Mouse (Mus musculus) embryonic facial prominence, embryonic 11.5 days (tissue): ENCODE results near the gene Sox1. TPM values are rescaled to one million over a fixed set of nuclear protein-coding genes. Genes with fewer than 3 reads are reported as not detected.

Experiments used
- ATAC-seq: fragments of 200-750 bp; cut with Nextera tagmentation; replicated peaks from 2 replicates; pipeline ENCODE4 v1.8.0; 2017; ENCODE audit warnings: low read depth; ENCODE audit not compliant: insufficient number of reproducible peaks, low FRiP score, low TSS enrichment
- DNase-seq: peaks from one replicate; pipeline ENCODE4 v3.0.0-alpha.2; 2015; ENCODE audit warnings: low spot score
- H3K27ac ChIP-seq: fragments of 300-500 bp; sonication (generic); replicated peaks from 2 replicates; pipeline ENCODE4 v1.5.1; 2014; ENCODE audit warnings: mild to moderate bottlenecking, low read depth, low read length, control low read depth
- H3K27me3 ChIP-seq: fragments of 300-500 bp; sonication (generic); 2 replicates; pipeline ENCODE4 v1.6.1; 2014; ENCODE audit warnings: mild to moderate bottlenecking, low read length, moderate library complexity, mixed read lengths; ENCODE audit not compliant: control insufficient read depth, insufficient read depth
- H3K36me3 ChIP-seq: fragments of 300-500 bp; sonication (generic); replicated peaks from 2 replicates; pipeline ENCODE4 v1.6.1; 2014; ENCODE audit warnings: low read depth, mild to moderate bottlenecking, low read length, moderate library complexity, mixed read lengths; ENCODE audit not compliant: control insufficient read depth, insufficient read depth
- H3K4me1 ChIP-seq: fragments of 300-500 bp; sonication (generic); 2 replicates; pipeline ENCODE4 v1.6.1; 2014; ENCODE audit warnings: low read length, mixed read lengths; ENCODE audit not compliant: control insufficient read depth, insufficient read depth
- H3K4me2 ChIP-seq: fragments of 300-500 bp; sonication (generic); 2 replicates; pipeline ENCODE4 v1.6.1; 2014; ENCODE audit warnings: low read depth, mild to moderate bottlenecking, control low read depth, low read length, moderate library complexity
- H3K4me3 ChIP-seq: fragments of 300-500 bp; sonication (generic); 2 replicates; pipeline ENCODE4 v1.5.1; 2014; ENCODE audit warnings: low read depth, low read length, control low read depth
- H3K9ac ChIP-seq: fragments of 300-500 bp; sonication (generic); replicated peaks from 2 replicates; pipeline ENCODE4 v1.6.1; 2014; ENCODE audit warnings: mild to moderate bottlenecking, control low read depth, low read length
- H3K9me3 ChIP-seq: fragments of 300-500 bp; sonication (generic); replicated peaks from 2 replicates; pipeline ENCODE4 v1.6.1; 2016; ENCODE audit warnings: mild to moderate bottlenecking, low read length, inconsistent platforms, mixed read lengths; ENCODE audit not compliant: control insufficient read depth
- WGBS: fragments of 180-500 bp; shearing (Covaris S2); extraction: QIAGEN DNeasy Blood & Tissue Kit; methylation state at CpG from one replicate; pipeline ENCODE4 v1.1.7; 2014; 5-methylcytosine and 5-hydroxymethylcytosine counted together
- polyA plus RNA-seq: library from polyadenylated mRNA; unstranded; fragments of >200 nt; fragmentation: Nextera tagmentation; extraction: Ambion mirVana; gene quantifications from 2 replicates; pipeline ENCODE4 v1.2.1, GENCODE M21; 2014

Gene Sox1
- polyA plus RNA-seq, 1 experiment from 2014 or later = 1.8 TPM

DNA sequence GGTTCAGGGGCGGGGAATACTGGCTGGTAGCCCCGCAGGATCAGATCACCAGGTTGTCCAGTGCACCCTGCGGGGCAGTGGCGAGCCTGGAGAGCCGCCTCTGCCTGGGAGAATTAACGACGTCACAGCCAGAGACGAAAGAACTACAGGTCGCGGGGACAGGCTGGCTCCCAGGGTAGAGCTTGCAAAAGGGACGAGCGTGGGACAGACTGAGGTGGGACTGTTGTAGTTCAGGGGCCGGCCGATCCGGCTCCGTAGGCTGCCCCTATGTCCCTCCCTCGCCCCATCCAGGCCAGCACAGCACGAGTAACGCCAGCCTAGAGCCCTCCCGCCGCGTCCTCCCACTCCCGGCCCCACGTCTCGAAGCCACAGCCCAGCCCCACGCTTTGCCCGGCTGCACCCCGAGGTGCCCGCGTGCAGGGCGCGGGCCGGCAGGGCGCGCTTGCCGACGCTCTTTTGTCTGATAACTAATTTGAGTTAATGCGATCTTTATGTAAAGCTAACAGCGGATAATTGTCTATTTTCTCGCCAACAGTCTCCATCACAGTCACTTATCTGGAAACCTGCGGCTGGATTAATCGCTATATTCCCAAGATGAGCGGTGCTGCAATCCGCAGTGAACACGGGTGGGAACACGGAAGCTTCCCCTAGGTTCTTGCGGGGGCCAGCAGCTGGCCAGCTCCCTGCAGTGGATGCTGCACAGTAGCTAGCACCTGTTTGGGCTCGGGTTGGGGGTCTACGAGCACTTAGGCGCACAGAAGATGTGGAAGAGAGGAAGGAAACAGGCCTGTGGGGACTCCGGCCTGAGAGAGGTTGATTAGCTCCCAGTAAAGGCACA is 36.0 kb downstream of the Sox1 start:
- peak overlapping the region; percentile 32 for H3K4me2 ChIP-seq
- no peaks in the 10 kb centered on the region for H3K9me3 ChIP-seq
- peak; percentile 30 for DNase-seq
- peaks cover 7% of the 10 kb centered on the region for H3K4me1 ChIP-seq
- 1% methylated on average over 50 of the region's 51 CpGs for WGBS
- peak overlapping the region; percentile 40 for H3K9ac ChIP-seq
- no peaks in the 10 kb centered on the region for H3K36me3 ChIP-seq
- H3K27me3 ChIP-seq = peaks cover 70% of the 10 kb centered on the region
- 0 out of 2 replicates have a peak, but pooled peaks have one; percentile 43 for ATAC-seq
- H3K27ac ChIP-seq = no peak overlapping the region
- peak overlapping the region; percentile 12; the same call in 1 of the 2 replicates for H3K4me3 ChIP-seq

DNA sequence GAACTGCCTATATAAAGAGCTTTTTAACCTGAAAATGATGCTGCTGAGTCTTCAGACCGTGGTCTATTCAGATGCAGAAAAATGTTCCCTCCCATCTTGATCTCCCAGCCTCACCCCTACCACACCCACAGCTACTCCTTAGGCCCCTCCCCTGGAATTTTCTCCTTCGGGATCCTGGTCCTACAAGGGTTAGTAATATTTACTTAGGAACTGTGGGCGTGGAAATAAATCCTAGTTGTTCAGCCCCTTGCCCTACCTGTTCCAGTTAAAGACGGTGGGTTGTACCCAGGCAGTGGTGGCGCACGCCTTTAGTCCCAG is 36.6 kb downstream of the Sox1 start:
- no peak overlapping the region for H3K9ac ChIP-seq
- no peaks in the 10 kb centered on the region for H3K36me3 ChIP-seq
- H3K9me3 ChIP-seq = no peaks in the 10 kb centered on the region
- no peak overlapping the region for H3K4me2 ChIP-seq
- H3K27ac ChIP-seq = no peak overlapping the region
- peaks cover 7% of the 10 kb centered on the region for H3K4me1 ChIP-seq
- DNase-seq (no peak), ATAC-seq (no peak)
- WGBS = 49% methylated on average over 6 of the region's 6 CpGs
- H3K27me3 ChIP-seq = peaks cover 70% of the 10 kb centered on the region
- H3K4me3 ChIP-seq = no peak overlapping the region

DNA sequence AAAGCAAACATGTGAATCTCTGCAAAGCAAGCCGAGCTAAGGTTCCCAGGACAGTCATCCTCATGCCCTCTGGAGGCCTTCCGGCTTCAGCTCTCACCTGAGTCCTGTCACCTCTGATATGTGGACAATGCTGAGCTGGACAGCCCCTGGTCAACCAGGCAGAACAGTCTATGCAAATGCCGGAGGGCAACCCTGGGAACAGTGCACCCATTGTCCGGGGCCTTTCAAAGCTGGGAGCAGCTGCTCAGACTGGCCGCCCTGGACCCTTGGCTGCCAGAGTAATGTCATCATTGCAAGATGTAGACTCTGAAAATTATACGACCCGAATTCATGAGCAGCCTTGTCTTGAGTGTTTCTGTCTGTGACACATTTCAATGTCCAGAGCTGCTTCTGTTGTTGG is 37.5 kb downstream of the Sox1 start:
- DNase-seq = peak; percentile 42
- no peaks in the 10 kb centered on the region for H3K36me3 ChIP-seq
- no peak overlapping the region for H3K9ac ChIP-seq
- no peak overlapping the region for H3K4me2 ChIP-seq
- peaks cover 7% of the 10 kb centered on the region for H3K4me1 ChIP-seq
- no peak overlapping the region for H3K4me3 ChIP-seq
- ATAC-seq = no peak; the same call in 1 of the 2 replicates
- H3K9me3 ChIP-seq = no peaks in the 10 kb centered on the region
- 20% methylated on average over 7 of the region's 7 CpGs for WGBS
- no peak overlapping the region for H3K27ac ChIP-seq
- peaks cover 63% of the 10 kb centered on the region for H3K27me3 ChIP-seq

DNA sequence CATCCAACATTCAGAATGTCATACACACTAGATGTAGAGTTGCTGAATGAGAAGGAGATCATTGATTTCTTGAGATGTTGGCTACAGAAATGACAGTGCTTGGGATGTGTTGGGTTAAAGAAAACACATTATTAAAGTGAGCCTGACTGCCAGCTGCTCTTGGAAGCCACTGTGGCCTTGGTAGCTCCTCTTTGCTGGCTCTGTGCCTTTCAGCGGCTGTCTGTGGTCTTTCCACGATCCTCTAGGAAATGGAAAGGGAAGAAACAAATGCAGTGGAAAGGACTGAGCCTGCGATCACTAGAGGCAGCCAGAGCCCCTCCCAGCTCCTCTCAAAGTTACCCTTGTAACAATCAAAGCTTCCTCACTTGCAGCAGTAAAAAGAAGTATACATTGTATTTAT is 39.7 kb downstream of the Sox1 start:
- H3K27me3 ChIP-seq = peaks cover 42% of the 10 kb centered on the region

DNA sequence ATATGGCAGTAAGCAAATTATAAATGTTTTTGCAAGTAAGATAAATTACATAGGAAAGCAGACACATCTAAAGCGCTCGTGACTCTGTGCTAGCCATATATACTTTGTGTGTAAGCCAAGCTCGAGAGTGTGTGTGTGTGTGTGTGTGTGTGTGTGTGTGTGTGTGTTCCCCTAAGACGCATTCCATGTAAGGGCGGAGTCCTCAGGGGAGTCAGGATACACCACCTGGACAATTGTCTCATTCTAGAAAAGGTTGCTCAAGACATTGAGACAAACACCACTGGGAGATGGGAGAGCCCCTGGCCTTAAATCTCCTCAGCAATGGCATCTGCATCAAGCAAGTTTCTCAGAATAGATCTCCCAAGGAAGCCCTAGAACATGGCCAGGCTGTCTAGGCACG is 42.9 kb downstream of the Sox1 start:
- Histone ChIP-seq H3K4me3 (no peak overlapping the region), H3K4me1 (no peaks in the 10 kb centered on the region), H3K36me3 (no peaks in the 10 kb centered on the region), H3K9ac (no peak overlapping the region), H3K27ac (no peak overlapping the region), H3K27me3 (peaks cover 9% of the 10 kb centered on the region), H3K9me3 (no peaks in the 10 kb centered on the region), H3K4me2 (no peak overlapping the region)
- DNase-seq (no peak), ATAC-seq (no peak)
- 89% methylated on average over 6 of the region's 6 CpGs for WGBS

More for the DNA sequence above, 39.7 kb downstream of the Sox1 start:
- ATAC-seq (no peak), DNase-seq (no peak)
- Histone ChIP-seq H3K4me1 (peaks cover 7% of the 10 kb centered on the region), H3K9ac (no peak overlapping the region), H3K4me3 (no peak overlapping the region), H3K36me3 (no peaks in the 10 kb centered on the region), H3K27ac (no peak overlapping the region), H3K4me2 (no peak overlapping the region), H3K9me3 (no peaks in the 10 kb centered on the region)
- 64% methylated on average over 3 of the region's 3 CpGs for WGBS

DNA sequence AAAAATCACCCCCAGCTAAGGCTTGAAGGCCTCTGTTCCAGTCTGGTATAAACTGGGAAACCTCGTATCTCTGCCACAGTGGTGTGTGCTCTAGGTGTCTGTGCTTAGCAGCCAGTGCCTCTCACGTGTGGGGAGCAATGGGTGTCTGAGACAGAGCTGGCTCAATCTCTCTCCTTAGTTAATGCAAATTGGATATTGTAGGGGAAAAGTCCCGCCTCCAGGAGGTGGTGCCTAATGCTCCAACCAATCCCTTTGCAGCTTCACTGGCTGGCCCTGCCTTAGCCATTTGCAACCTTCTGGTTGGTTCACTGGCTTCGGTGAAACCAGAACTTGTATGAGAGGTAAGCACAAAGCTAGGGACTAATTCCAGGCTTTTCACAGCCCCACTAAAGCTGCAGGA is 43.9 kb downstream of the Sox1 start:
- Histone ChIP-seq H3K27ac (no peak overlapping the region), H3K4me2 (no peak overlapping the region), H3K27me3 (0 out of 2 replicates have a peak, but pooled peaks cover under 1% of the 10 kb centered on the region), H3K4me1 (no peaks in the 10 kb centered on the region), H3K36me3 (no peaks in the 10 kb centered on the region), H3K9me3 (no peaks in the 10 kb centered on the region), H3K9ac (no peak overlapping the region), H3K4me3 (no peak overlapping the region)
- ATAC-seq = no peak
- WGBS = 29% methylated on average over 4 of the region's 4 CpGs
- peak; percentile 51 for DNase-seq

DNA sequence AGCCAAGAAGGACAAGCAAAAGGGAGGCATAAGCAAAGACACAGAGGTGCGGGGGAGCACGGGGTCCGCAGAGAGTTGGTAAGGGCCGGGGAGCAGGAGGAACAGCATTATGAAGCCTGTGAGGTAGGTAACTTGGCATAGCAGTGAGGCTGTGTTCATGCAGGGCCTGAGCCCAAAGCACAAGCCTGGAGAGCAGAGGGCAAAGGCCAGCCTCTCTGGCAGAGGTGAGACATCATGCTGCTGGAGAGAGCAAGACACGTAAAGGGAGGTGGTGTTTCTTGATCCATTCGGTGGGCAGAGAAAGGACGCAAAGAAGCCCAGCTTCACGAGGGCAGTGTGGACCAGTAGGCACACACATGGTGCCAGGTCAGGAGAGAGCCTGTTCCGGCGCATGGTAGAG is 44.8 kb downstream of the Sox1 start:
- no peaks in the 10 kb centered on the region for H3K36me3 ChIP-seq
- no peak overlapping the region for H3K27ac ChIP-seq
- 90% methylated on average over 10 of the region's 10 CpGs for WGBS
- ATAC-seq (no peak), DNase-seq (no peak)
- no peaks in the 10 kb centered on the region for H3K9me3 ChIP-seq
- H3K4me3 ChIP-seq = no peak overlapping the region
- peaks cover 4% of the 10 kb centered on the region for H3K27me3 ChIP-seq
- H3K9ac ChIP-seq = no peak overlapping the region
- H3K4me1 ChIP-seq = no peaks in the 10 kb centered on the region
- H3K4me2 ChIP-seq = no peak overlapping the region

DNA sequence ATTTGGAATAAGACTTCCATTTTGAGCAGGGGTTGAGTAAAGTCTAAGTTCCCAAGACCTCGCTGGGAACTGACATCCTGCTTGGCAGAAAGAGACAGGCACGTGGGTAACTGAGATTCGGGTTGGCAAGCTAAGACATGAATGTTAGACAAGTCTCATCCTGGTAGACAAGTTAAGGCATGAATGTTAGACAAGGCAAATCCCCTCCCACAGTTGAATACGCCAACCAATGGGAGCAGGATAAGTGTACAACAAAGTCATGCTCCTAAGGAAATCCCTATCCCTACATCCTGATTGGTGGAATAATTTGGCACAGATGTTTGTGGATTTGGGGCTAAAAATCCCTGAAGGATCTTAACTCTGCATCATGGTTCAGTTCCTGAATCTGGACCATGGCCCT is 45.9 kb downstream of the Sox1 start:
- H3K27me3 ChIP-seq = peaks cover 14% of the 10 kb centered on the region
- peaks cover 2% of the 10 kb centered on the region; the same call in 1 of the 2 replicates for H3K4me1 ChIP-seq
- no peak overlapping the region for H3K4me3 ChIP-seq
- H3K27ac ChIP-seq = no peak overlapping the region
- no peak for ATAC-seq
- no peak for DNase-seq
- H3K36me3 ChIP-seq = no peaks in the 10 kb centered on the region
- H3K4me2 ChIP-seq = no peak overlapping the region
- 89% methylated on average over 4 of the region's 4 CpGs for WGBS
- no peak overlapping the region for H3K9ac ChIP-seq
- H3K9me3 ChIP-seq = no peaks in the 10 kb centered on the region
